Mouse (Mus musculus): ENCODE results near the gene Tmem202. TPM values are rescaled to one million over a fixed set of nuclear protein-coding genes. Genes with fewer than 3 reads are reported as not detected.

Tmem202 gene
- polyA plus RNA-seq (2014; fragmentation: Nextera tagmentation; extraction: Ambion mirVana), result 0.15 and 0.64 TPM in 2 replicates

GRCm38 (mm10) chr9:59539441-59540137 is at the start of gene Tmem202, which contains the start of gene Hexa:
Gene Tmem202 (minus strand): TSS chr9:59539847.
Gene Hexa (plus strand): TSS chr9:59539540.
- Histone ChIP-seq H3K27me3 (replicated peaks; ENCODE audit: control insufficient read depth, insufficient read depth, low read length) (no peaks in the 10 kb centered on the region), H3K4me3 (ENCODE audit: low read depth, low read length) (peak within 1 kb of the TSS; percentile 76), H3K4me1 (ENCODE audit: control insufficient read depth, insufficient read depth, low read length) (peaks cover 11% of the 10 kb centered on the region), H3K9ac (ENCODE audit: low read depth, low read length) (peak within 1 kb of the TSS; percentile 80), H3K9me3 (ENCODE audit: control insufficient read depth, low read length) (no peaks in the 10 kb centered on the region), H3K27ac (replicated peaks; ENCODE audit: low read depth, low read length) (no peak within 1 kb of the TSS; the same call in 1 of the 2 replicates), H3K36me3 (ENCODE audit: control insufficient read depth, insufficient read depth, low read length) (no peaks in the 10 kb centered on the region), H3K4me2 (ENCODE audit: low read depth, low read length) (peak within 1 kb of the TSS; percentile 90)
- DNase-seq (ENCODE audit: low spot score), result peak; percentile 94
- WGBS, result 1% methylated on average over 55 of the region's 55 CpGs
- peak; percentile 93 for ATAC-seq (ENCODE audit: low read depth)

DNA sequence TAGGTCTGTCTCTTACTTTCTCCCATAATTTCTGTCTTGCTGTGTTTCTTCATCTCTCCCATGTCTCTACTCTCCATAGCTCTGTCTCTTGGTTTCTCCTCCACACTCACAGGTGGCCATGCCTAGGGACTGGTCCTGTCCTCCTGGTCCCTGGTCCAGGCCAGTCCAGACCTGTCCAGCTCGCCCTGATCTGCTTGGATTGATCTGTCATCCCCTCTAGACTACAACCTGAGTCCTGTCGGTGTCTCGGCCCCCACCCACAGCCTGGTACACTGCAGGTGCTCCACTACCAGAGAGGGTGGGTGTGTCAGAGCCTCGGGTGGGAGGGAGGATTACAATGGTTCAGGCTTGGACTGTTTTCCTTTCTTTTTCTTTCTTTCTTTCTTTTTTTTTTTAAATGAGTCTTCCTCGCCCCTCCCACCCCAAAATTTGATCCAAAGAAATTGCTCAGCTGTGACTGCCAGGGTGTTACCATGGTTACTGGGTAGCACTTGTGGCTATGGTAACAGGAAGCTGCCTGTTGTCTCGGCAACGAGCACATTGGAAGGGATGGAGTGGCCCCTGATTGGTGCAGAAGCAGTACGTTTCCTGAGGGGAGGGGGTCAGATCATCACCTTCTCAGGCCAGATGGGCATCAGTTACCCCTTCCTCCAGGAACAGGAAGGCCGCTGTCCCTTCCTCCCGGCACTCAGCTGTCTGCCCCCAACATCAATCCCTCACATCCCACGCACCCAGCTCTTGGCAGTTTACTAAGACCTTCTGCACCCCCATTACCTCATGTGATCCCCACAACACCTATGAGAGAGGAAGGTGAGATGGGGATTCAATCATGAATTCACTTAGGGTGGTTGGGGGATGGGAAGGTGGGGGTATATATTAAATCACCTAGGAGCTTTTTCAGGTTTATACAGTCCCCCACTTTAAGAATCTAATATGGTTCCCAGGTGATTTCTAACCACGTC is 49.3 kb upstream of the Tmem202 start:
- Histone ChIP-seq H3K4me1 (ENCODE audit: control insufficient read depth, insufficient read depth, low read length) (no peaks in the 10 kb centered on the region), H3K4me3 (ENCODE audit: low read depth, low read length) (no peak overlapping the region), H3K9me3 (ENCODE audit: control insufficient read depth, low read length) (no peaks in the 10 kb centered on the region), H3K27ac (replicated peaks; ENCODE audit: low read depth, low read length) (no peak overlapping the region), H3K36me3 (ENCODE audit: control insufficient read depth, insufficient read depth, low read length) (no peaks in the 10 kb centered on the region), H3K4me2 (ENCODE audit: low read depth, low read length) (no peak overlapping the region), H3K27me3 (replicated peaks; ENCODE audit: control insufficient read depth, insufficient read depth, low read length) (no peaks in the 10 kb centered on the region), H3K9ac (ENCODE audit: low read depth, low read length) (no peak overlapping the region)
- DNase-seq (ENCODE audit: low spot score) (peak; percentile 18), ATAC-seq (ENCODE audit: low read depth) (peak; percentile 53)
- 35% methylated on average over 12 of the region's 12 CpGs for WGBS

DNA sequence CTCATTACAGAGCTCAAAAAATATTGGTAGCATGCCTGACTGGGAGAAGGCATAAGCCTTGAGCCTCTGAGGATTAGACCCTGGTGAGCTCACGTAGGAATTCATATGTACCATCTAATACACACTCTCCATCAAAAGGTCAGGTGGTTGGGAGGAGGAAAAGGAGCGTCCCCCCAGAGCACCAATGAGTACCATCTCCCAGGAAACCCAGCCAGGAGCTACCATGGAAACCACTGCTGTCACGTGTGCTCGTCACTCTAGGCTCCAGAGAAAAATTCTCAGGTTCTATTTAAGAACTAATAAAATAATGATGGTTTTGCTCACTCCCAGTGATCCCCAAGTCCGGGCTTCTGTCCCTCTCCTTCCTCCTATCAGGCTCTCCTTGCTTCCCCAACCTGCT is 48.6 kb upstream of the Tmem202 start:
- Histone ChIP-seq H3K36me3 (ENCODE audit: control insufficient read depth, insufficient read depth, low read length) (no peaks in the 10 kb centered on the region), H3K4me3 (ENCODE audit: low read depth, low read length) (no peak overlapping the region), H3K9me3 (ENCODE audit: control insufficient read depth, low read length) (no peaks in the 10 kb centered on the region), H3K27me3 (replicated peaks; ENCODE audit: control insufficient read depth, insufficient read depth, low read length) (no peaks in the 10 kb centered on the region), H3K27ac (replicated peaks; ENCODE audit: low read depth, low read length) (no peak overlapping the region), H3K9ac (ENCODE audit: low read depth, low read length) (no peak overlapping the region), H3K4me1 (ENCODE audit: control insufficient read depth, insufficient read depth, low read length) (no peaks in the 10 kb centered on the region), H3K4me2 (ENCODE audit: low read depth, low read length) (no peak overlapping the region)
- DNase-seq (ENCODE audit: low spot score), result no peak
- ATAC-seq (ENCODE audit: low read depth), result no peak
- WGBS, result 64% methylated on average over 5 of the region's 5 CpGs

DNA sequence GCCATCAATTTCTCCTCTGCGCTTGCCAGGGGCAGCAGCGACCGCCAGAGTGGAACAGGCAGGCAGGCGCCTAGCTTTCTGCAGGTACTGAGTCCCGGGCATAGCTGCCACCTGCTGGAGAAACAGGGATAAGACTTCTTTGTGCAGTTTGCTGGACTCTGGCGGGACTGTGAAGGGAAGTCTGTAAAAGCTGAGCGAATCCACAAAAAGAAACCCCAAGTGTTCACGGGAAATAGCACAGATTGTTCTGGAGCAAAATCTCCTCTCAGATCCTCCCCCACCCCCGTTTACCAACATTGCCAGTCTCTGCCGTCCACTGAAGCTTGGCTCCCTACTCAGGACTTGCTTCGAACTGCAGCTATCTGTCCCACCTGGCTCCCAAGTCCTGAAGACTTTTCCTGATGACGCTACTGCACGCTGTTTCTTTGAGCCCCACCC is 45.2 kb upstream of the Tmem202 start:
- Histone ChIP-seq H3K9me3 (ENCODE audit: control insufficient read depth, low read length) (no peaks in the 10 kb centered on the region), H3K27me3 (replicated peaks; ENCODE audit: control insufficient read depth, insufficient read depth, low read length) (no peaks in the 10 kb centered on the region), H3K36me3 (ENCODE audit: control insufficient read depth, insufficient read depth, low read length) (no peaks in the 10 kb centered on the region), H3K27ac (replicated peaks; ENCODE audit: low read depth, low read length) (no peak overlapping the region), H3K4me2 (ENCODE audit: low read depth, low read length) (peak overlapping the region; percentile 52), H3K4me1 (ENCODE audit: control insufficient read depth, insufficient read depth, low read length) (no peaks in the 10 kb centered on the region), H3K4me3 (ENCODE audit: low read depth, low read length) (peak overlapping the region; percentile 25), H3K9ac (ENCODE audit: low read depth, low read length) (peak overlapping the region; percentile 48; the same call in 1 of the 2 replicates)
- peak; percentile 84 for DNase-seq (ENCODE audit: low spot score)
- 3% methylated on average over 13 of the region's 13 CpGs for WGBS
- ATAC-seq (ENCODE audit: low read depth), result peak; percentile 83

GRCm38 (mm10) chr9:59578505-59578867 is 38.8 kb upstream of the Tmem202 start:
- Histone ChIP-seq H3K27me3 (replicated peaks; ENCODE audit: control insufficient read depth, insufficient read depth, low read length) (peaks cover 15% of the 10 kb centered on the region; the same call in 1 of the 2 replicates), H3K9ac (ENCODE audit: low read depth, low read length) (no peak overlapping the region), H3K4me2 (ENCODE audit: low read depth, low read length) (peak overlapping the region; percentile 67), H3K27ac (replicated peaks; ENCODE audit: low read depth, low read length) (no peak overlapping the region), H3K4me3 (ENCODE audit: low read depth, low read length) (peak overlapping the region; percentile 49), H3K36me3 (ENCODE audit: control insufficient read depth, insufficient read depth, low read length) (no peaks in the 10 kb centered on the region), H3K4me1 (ENCODE audit: control insufficient read depth, insufficient read depth, low read length) (peaks cover 12% of the 10 kb centered on the region), H3K9me3 (ENCODE audit: control insufficient read depth, low read length) (no peaks in the 10 kb centered on the region)
- ATAC-seq (ENCODE audit: low read depth) (peak; percentile 7; the same call in 1 of the 2 replicates), DNase-seq (ENCODE audit: low spot score) (no peak)
- 0% methylated on average over 17 of the region's 20 CpGs for WGBS

GRCm38 (mm10) chr9:59577844-59578504 is 38.3 kb upstream of the Tmem202 start, which contains the start of gene Celf6:
Gene Celf6 (plus strand): TSS chr9:59577917.
- Histone ChIP-seq H3K9me3 (ENCODE audit: control insufficient read depth, low read length) (no peaks in the 10 kb centered on the region), H3K4me3 (ENCODE audit: low read depth, low read length) (peak within 1 kb of the TSS; percentile 49), H3K27ac (replicated peaks; ENCODE audit: low read depth, low read length) (no peak within 1 kb of the TSS), H3K9ac (ENCODE audit: low read depth, low read length) (no peak within 1 kb of the TSS), H3K4me2 (ENCODE audit: low read depth, low read length) (peak within 1 kb of the TSS; percentile 67), H3K27me3 (replicated peaks; ENCODE audit: control insufficient read depth, insufficient read depth, low read length) (peaks cover 15% of the 10 kb centered on the region; the same call in 1 of the 2 replicates), H3K4me1 (ENCODE audit: control insufficient read depth, insufficient read depth, low read length) (peaks cover 12% of the 10 kb centered on the region), H3K36me3 (ENCODE audit: control insufficient read depth, insufficient read depth, low read length) (no peaks in the 10 kb centered on the region)
- ATAC-seq (ENCODE audit: low read depth), result peak; percentile 98
- WGBS, result 0% methylated on average over 21 of the region's 61 CpGs
- DNase-seq (ENCODE audit: low spot score), result peak; percentile 98

GRCm38 (mm10) chr9:59577401-59577800 is 37.8 kb upstream of the Tmem202 start:
- Histone ChIP-seq H3K27me3 (replicated peaks; ENCODE audit: control insufficient read depth, insufficient read depth, low read length) (peaks cover 15% of the 10 kb centered on the region; the same call in 1 of the 2 replicates), H3K9me3 (ENCODE audit: control insufficient read depth, low read length) (no peaks in the 10 kb centered on the region), H3K4me1 (ENCODE audit: control insufficient read depth, insufficient read depth, low read length) (peaks cover 12% of the 10 kb centered on the region), H3K4me2 (ENCODE audit: low read depth, low read length) (peak overlapping the region; percentile 67), H3K36me3 (ENCODE audit: control insufficient read depth, insufficient read depth, low read length) (no peaks in the 10 kb centered on the region), H3K9ac (ENCODE audit: low read depth, low read length) (no peak overlapping the region), H3K27ac (replicated peaks; ENCODE audit: low read depth, low read length) (no peak overlapping the region), H3K4me3 (ENCODE audit: low read depth, low read length) (peak overlapping the region; percentile 49)
- DNase-seq (ENCODE audit: low spot score), result no peak
- ATAC-seq (ENCODE audit: low read depth), result no peak
- WGBS, result 18% methylated on average over 13 of the region's 13 CpGs

GRCm38 (mm10) chr9:59571852-59572251 is 32.2 kb upstream of the Tmem202 start:
- Histone ChIP-seq H3K4me1 (ENCODE audit: control insufficient read depth, insufficient read depth, low read length) (no peaks in the 10 kb centered on the region), H3K9me3 (ENCODE audit: control insufficient read depth, low read length) (no peaks in the 10 kb centered on the region), H3K27ac (replicated peaks; ENCODE audit: low read depth, low read length) (no peak overlapping the region), H3K4me2 (ENCODE audit: low read depth, low read length) (no peak overlapping the region), H3K36me3 (ENCODE audit: control insufficient read depth, insufficient read depth, low read length) (no peaks in the 10 kb centered on the region), H3K27me3 (replicated peaks; ENCODE audit: control insufficient read depth, insufficient read depth, low read length) (peaks cover 7% of the 10 kb centered on the region; the same call in 1 of the 2 replicates), H3K9ac (ENCODE audit: low read depth, low read length) (no peak overlapping the region), H3K4me3 (ENCODE audit: low read depth, low read length) (no peak overlapping the region)
- 81% methylated on average over 2 of the region's 2 CpGs for WGBS
- DNase-seq (ENCODE audit: low spot score), result no peak
- no peak for ATAC-seq (ENCODE audit: low read depth)

Measured in embryonic facial prominence, embryonic 14.5 days (tissue).